Mouse (Mus musculus): Measurements from ENCODE around the gene Spata1. TPM values are rescaled to one million over a fixed set of nuclear protein-coding genes. Genes with fewer than 3 reads are reported as not detected.

Spata1 gene
- polyA plus RNA-seq, 2 experiments, result 0.65 to 0.93 TPM

DNA sequence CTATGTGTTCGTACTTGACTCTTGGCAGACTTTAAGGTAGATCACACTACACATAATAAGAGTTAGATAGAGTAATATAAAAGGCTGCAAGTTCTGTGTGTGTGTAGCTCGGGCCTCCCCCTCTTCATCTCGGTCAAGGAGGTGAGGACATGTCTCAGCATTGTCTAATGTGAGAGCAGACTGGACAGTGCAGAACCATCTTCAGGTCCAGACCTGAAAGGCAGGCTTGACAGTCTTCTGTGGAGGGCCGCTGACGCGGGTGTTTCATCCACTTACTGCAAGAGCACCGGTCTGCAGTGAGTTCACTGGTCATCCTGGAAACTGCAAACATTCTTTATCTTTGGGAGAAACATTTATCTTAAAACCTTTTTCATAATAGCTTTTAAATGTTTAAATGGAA, 57.1 kb downstream of the Spata1 start:
- no peaks in the 10 kb centered on the region for H3K27me3 ChIP-seq (ENCODE audit: control insufficient read depth, insufficient read depth, low read length)
- H3K36me3 ChIP-seq (replicated peaks; ENCODE audit: control insufficient read depth, insufficient read depth, low read depth), result peaks cover 59% of the 10 kb centered on the region
- no peaks in the 10 kb centered on the region for H3K4me1 ChIP-seq (replicated peaks; ENCODE audit: control insufficient read depth in 2 of 2, insufficient read depth in 2 of 2, low read length in 1 of 2)
- TF ChIP-seq EP300 (IDR thresholded peaks at IDR 0.05; ENCODE audit: low read depth), result no peak
- no peak for TF ChIP-seq CTCF (IDR thresholded peaks at IDR 0.05; ENCODE audit: low read depth)
- H3K27ac ChIP-seq, result no peak overlapping the region
- no peak for DNase-seq (ENCODE audit: low read depth in 3 of 3, low spot score in 3 of 3)
- no peak for ATAC-seq (ENCODE audit: insufficient read depth)
- WGBS (ENCODE audit: insufficient replicate concordance), result 87% methylated on average over 7 of the region's 7 CpGs
- H3K9me3 ChIP-seq (ENCODE audit: control insufficient read depth, low read length), result no peaks in the 10 kb centered on the region
- no peak overlapping the region for H3K9ac ChIP-seq (replicated peaks)
- no peak overlapping the region for H3K4me3 ChIP-seq (ENCODE audit: insufficient read depth in 1 of 2, low read depth in 2 of 2, low read length in 2 of 2)
- H3K4me2 ChIP-seq (ENCODE audit: low read depth), result no peak overlapping the region

- WGBS (ENCODE audit: insufficient replicate concordance), result 91% methylated on average over 7 of the region's 7 CpGs
- H3K4me3 ChIP-seq (ENCODE audit: insufficient read depth in 1 of 2, low read depth in 2 of 2, low read length in 2 of 2), result no peak overlapping the region
- H3K4me1 ChIP-seq (replicated peaks; ENCODE audit: control insufficient read depth in 2 of 2, insufficient read depth in 2 of 2, low read length in 1 of 2), result no peaks in the 10 kb centered on the region
- no peak overlapping the region for H3K4me2 ChIP-seq (ENCODE audit: low read depth)
- ATAC-seq (ENCODE audit: insufficient read depth), result no peak
- no peak overlapping the region for H3K9ac ChIP-seq (replicated peaks)
- H3K27ac ChIP-seq, result no peak overlapping the region
- no peak for DNase-seq (ENCODE audit: low read depth in 3 of 3, low spot score in 3 of 3)
- no peaks in the 10 kb centered on the region for H3K27me3 ChIP-seq (ENCODE audit: control insufficient read depth, insufficient read depth, low read length)
- TF ChIP-seq CTCF (IDR thresholded peaks at IDR 0.05; ENCODE audit: low read depth) (no peak), EP300 (IDR thresholded peaks at IDR 0.05; ENCODE audit: low read depth) (no peak)
- H3K36me3 ChIP-seq (replicated peaks; ENCODE audit: control insufficient read depth, insufficient read depth, low read depth), result peaks cover 80% of the 10 kb centered on the region
- H3K9me3 ChIP-seq (ENCODE audit: control insufficient read depth, low read length), result no peaks in the 10 kb centered on the region
Measured at GRCm38 (mm10) chr3:146440422-146440821, 59.1 kb downstream of the Spata1 start.

- WGBS (ENCODE audit: insufficient replicate concordance), result 93% methylated on average over 12 of the region's 12 CpGs
- Histone ChIP-seq H3K4me1 (replicated peaks; ENCODE audit: control insufficient read depth in 2 of 2, insufficient read depth in 2 of 2, low read length in 1 of 2) (no peaks in the 10 kb centered on the region), H3K4me2 (ENCODE audit: low read depth) (no peak overlapping the region), H3K9ac (replicated peaks) (no peak overlapping the region), H3K27me3 (ENCODE audit: control insufficient read depth, insufficient read depth, low read length) (no peaks in the 10 kb centered on the region), H3K9me3 (ENCODE audit: control insufficient read depth, low read length) (no peaks in the 10 kb centered on the region), H3K4me3 (ENCODE audit: insufficient read depth in 1 of 2, low read depth in 2 of 2, low read length in 2 of 2) (no peak overlapping the region), H3K36me3 (replicated peaks; ENCODE audit: control insufficient read depth, insufficient read depth, low read depth) (peaks cover 84% of the 10 kb centered on the region), H3K27ac (no peak overlapping the region)
- ATAC-seq (ENCODE audit: insufficient read depth) (no peak), DNase-seq (ENCODE audit: low read depth in 3 of 3, low spot score in 3 of 3) (no peak)
- TF ChIP-seq EP300 (IDR thresholded peaks at IDR 0.05; ENCODE audit: low read depth), result no peak
- TF ChIP-seq CTCF (IDR thresholded peaks at IDR 0.05; ENCODE audit: low read depth), result no peak
Measured at GRCm38 (mm10) chr3:146440011-146440410, 59.5 kb downstream of the Spata1 start.

DNA sequence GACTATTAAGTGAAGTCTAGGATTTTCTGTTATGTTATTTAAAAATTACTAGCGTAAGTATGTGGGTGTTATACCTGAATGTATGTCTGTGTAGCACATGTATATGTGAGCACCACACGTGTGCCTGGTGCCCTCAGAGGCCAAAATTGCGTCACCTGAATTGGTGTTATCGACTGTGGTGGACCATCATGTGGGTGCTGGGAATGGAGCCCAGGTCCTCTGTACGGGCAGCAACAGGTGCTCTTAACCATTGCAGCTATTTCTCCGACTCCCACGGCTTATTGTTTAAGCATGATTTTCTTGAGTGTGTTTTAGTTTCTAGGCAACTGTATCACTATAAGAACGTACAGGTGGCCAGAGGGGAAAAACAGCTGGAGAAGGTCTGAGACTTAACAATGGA, 63.4 kb downstream of the Spata1 start:
- Histone ChIP-seq H3K27me3 (ENCODE audit: control insufficient read depth, insufficient read depth, low read length) (no peaks in the 10 kb centered on the region), H3K4me3 (ENCODE audit: insufficient read depth in 1 of 2, low read depth in 2 of 2, low read length in 2 of 2) (no peak overlapping the region), H3K9ac (replicated peaks) (no peak overlapping the region), H3K4me2 (ENCODE audit: low read depth) (no peak overlapping the region), H3K27ac (no peak overlapping the region), H3K9me3 (ENCODE audit: control insufficient read depth, low read length) (no peaks in the 10 kb centered on the region), H3K36me3 (replicated peaks; ENCODE audit: control insufficient read depth, insufficient read depth, low read depth) (peaks cover 92% of the 10 kb centered on the region), H3K4me1 (replicated peaks; ENCODE audit: control insufficient read depth in 2 of 2, insufficient read depth in 2 of 2, low read length in 1 of 2) (0 out of 4 replicates have a peak, but pooled peaks cover 0 to 4% of the 10 kb centered on the region in 2 experiments)
- ATAC-seq (ENCODE audit: insufficient read depth) (no peak), DNase-seq (ENCODE audit: low read depth in 3 of 3, low spot score in 3 of 3) (no peak)
- 93% methylated on average over 8 of the region's 8 CpGs for WGBS (ENCODE audit: insufficient replicate concordance)
- TF ChIP-seq EP300 (IDR thresholded peaks at IDR 0.05; ENCODE audit: low read depth), result no peak

- no peak overlapping the region for H3K27ac ChIP-seq
- H3K9ac ChIP-seq (replicated peaks), result no peak overlapping the region
- whole genome bisulfite sequencing (ENCODE audit: insufficient replicate concordance), result 89% methylated on average over 11 of the region's 11 CpGs
- H3K9me3 ChIP-seq (ENCODE audit: control insufficient read depth, low read length), result no peaks in the 10 kb centered on the region
- 0 out of 4 replicates have a peak, but pooled peaks cover 0 to 4% of the 10 kb centered on the region in 2 experiments for H3K4me1 ChIP-seq (replicated peaks; ENCODE audit: control insufficient read depth in 2 of 2, insufficient read depth in 2 of 2, low read length in 1 of 2)
- H3K4me2 ChIP-seq (ENCODE audit: low read depth), result no peak overlapping the region
- no peak overlapping the region for H3K4me3 ChIP-seq (ENCODE audit: insufficient read depth in 1 of 2, low read depth in 2 of 2, low read length in 2 of 2)
- H3K27me3 ChIP-seq (ENCODE audit: control insufficient read depth, insufficient read depth, low read length), result no peaks in the 10 kb centered on the region
- DNase-seq (ENCODE audit: low read depth in 3 of 3, low spot score in 3 of 3) (no peak), ATAC-seq (ENCODE audit: insufficient read depth) (no peak)
- TF ChIP-seq CTCF (IDR thresholded peaks at IDR 0.05; ENCODE audit: low read depth), result no peak
- TF ChIP-seq EP300 (IDR thresholded peaks at IDR 0.05; ENCODE audit: low read depth), result no peak
- peaks cover 95% of the 10 kb centered on the region for H3K36me3 ChIP-seq (replicated peaks; ENCODE audit: control insufficient read depth, insufficient read depth, low read depth)
Measured at GRCm38 (mm10) chr3:146435533-146435932, 64.0 kb downstream of the Spata1 start.
